Mouse (Mus musculus): ENCODE data around the gene Srp68. TPM values are rescaled to one million over a fixed set of nuclear protein-coding genes. Genes with fewer than 3 reads are reported as not detected.
A peak's percentile ranks its signal among the peaks of the same experiment; 100 is the strongest.

The Srp68 gene
- polyA plus RNA-seq, 1 experiment = 81.9 TPM

DNA sequence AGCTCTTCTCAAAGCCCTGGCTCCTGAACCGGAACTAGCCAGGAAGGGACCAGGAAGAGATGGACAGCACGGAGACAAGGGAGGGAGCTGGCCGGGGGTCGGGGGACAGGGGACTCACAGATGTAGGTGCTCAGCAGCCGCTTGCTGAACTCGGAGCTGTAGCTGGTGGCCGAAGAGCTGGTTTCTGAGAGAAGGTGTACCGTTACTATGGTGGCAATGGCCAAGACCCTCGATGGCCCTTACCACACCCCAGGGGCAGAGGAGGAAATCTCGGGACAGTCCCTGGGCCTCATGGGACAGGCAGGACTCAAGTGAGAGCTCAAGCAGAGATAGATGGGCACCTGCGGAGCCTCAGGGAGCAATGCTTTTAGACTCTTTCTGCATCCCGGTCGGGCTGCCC, 18.4 kb upstream of the Srp68 start:
- TF ChIP-seq MAX (IDR thresholded peaks at IDR 0.05) (no peak), FOSL1 (IDR thresholded peaks at IDR 0.05; ENCODE audit: insufficient read depth, low read length, poor library complexity, severe bottlenecking) (no peak), MYOG (IDR thresholded peaks at IDR 0.05; ENCODE audit: control insufficient read depth, extremely low read depth, insufficient read length) (no peak), MYOD1 (IDR thresholded peaks at IDR 0.05; ENCODE audit: control insufficient read depth, insufficient read length, low read depth) (no peak), USF1 (IDR thresholded peaks at IDR 0.05; ENCODE audit: low read depth) (no peak), CEBPB (IDR thresholded peaks at IDR 0.05; ENCODE audit: low read depth) (no peak), CTCF (IDR thresholded peaks at IDR 0.05; ENCODE audit: control insufficient read depth, insufficient read depth, insufficient read length) (no peak)
- Histone ChIP-seq H3K79me3 (ENCODE audit: low read depth) (no peaks in the 10 kb centered on the region), H3K36me3 (ENCODE audit: control insufficient read depth, insufficient read depth) (peaks cover 23% of the 10 kb centered on the region), H3K27me3 (ENCODE audit: control insufficient read depth, insufficient read depth, insufficient read length) (no peaks in the 10 kb centered on the region), H3K79me2 (ENCODE audit: control insufficient read depth, insufficient read depth) (no peaks in the 10 kb centered on the region), H3ac (ENCODE audit: control insufficient read depth, insufficient read length, low read depth) (no peak overlapping the region), H3K4me3 (ENCODE audit: insufficient read depth, poor library complexity, severe bottlenecking) (no peak overlapping the region)

DNA sequence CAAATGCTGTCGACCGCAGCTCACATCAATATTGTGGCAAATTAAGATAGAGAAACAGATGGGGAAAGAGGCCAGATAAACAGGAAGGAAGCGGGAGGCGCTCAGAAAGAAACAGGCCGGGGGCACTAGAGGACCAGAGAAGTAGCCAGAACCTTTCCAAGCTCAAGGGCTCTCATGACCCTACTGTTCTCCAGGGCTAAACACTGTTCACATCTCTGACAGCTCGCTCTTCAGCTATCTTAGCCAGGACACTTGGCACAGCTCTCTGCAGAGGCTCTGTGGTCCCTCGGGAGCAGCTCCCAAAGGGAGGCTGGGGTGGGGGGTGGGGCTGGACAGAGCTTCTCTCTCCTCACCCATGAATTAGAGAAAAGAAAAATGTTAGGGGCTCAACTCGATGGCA, 16.5 kb upstream of the Srp68 start:
- Histone ChIP-seq H3K79me2 (ENCODE audit: control insufficient read depth, insufficient read depth) (no peaks in the 10 kb centered on the region), H3ac (ENCODE audit: control insufficient read depth, insufficient read length, low read depth) (no peak overlapping the region), H3K4me3 (ENCODE audit: insufficient read depth, poor library complexity, severe bottlenecking) (no peak overlapping the region), H3K27me3 (ENCODE audit: control insufficient read depth, insufficient read depth, insufficient read length) (no peaks in the 10 kb centered on the region), H3K79me3 (ENCODE audit: low read depth) (no peaks in the 10 kb centered on the region), H3K36me3 (ENCODE audit: control insufficient read depth, insufficient read depth) (peaks cover 23% of the 10 kb centered on the region)
- TF ChIP-seq FOSL1 (IDR thresholded peaks at IDR 0.05; ENCODE audit: insufficient read depth, low read length, poor library complexity, severe bottlenecking) = no peak
- no peak for TF ChIP-seq MYOD1 (IDR thresholded peaks at IDR 0.05; ENCODE audit: control insufficient read depth, insufficient read length, low read depth)
- no peak for TF ChIP-seq MAX (IDR thresholded peaks at IDR 0.05)
- no peak for TF ChIP-seq CEBPB (IDR thresholded peaks at IDR 0.05; ENCODE audit: low read depth)
- no peak for TF ChIP-seq USF1 (IDR thresholded peaks at IDR 0.05; ENCODE audit: low read depth)
- TF ChIP-seq CTCF (IDR thresholded peaks at IDR 0.05; ENCODE audit: control insufficient read depth, insufficient read depth, insufficient read length) = no peak
- TF ChIP-seq MYOG (IDR thresholded peaks at IDR 0.05; ENCODE audit: control insufficient read depth, extremely low read depth, insufficient read length) = no peak

DNA sequence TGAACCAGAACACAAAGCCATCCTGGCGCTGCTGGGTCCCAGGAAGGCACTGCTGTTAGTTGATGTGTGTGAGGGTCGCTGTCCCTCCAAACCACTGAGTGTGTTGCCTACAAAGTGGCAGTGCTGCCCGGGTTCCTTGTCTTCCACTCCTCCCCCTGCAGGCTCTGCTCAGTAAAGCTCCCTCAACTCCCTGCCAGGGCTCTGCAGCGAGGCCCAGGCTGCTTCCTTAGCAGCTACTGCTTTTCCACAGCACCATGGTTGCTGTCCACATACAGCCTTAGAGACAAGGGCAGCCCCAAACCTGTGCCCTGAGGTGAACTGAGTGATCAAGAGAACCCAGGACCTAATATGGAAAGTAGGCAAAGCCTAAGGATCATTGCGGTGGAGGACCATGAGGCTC, 13.3 kb upstream of the Srp68 start:
- H3K4me3 ChIP-seq (ENCODE audit: insufficient read depth, poor library complexity, severe bottlenecking) = no peak overlapping the region
- H3K79me3 ChIP-seq (ENCODE audit: low read depth) = no peaks in the 10 kb centered on the region
- H3ac ChIP-seq (ENCODE audit: control insufficient read depth, insufficient read length, low read depth) = no peak overlapping the region
- H3K27me3 ChIP-seq (ENCODE audit: control insufficient read depth, insufficient read depth, insufficient read length) = peaks cover 9% of the 10 kb centered on the region
- H3K79me2 ChIP-seq (ENCODE audit: control insufficient read depth, insufficient read depth) = no peaks in the 10 kb centered on the region
- TF ChIP-seq MYOG (IDR thresholded peaks at IDR 0.05; ENCODE audit: control insufficient read depth, extremely low read depth, insufficient read length) = no peak
- TF ChIP-seq CEBPB (IDR thresholded peaks at IDR 0.05; ENCODE audit: low read depth) = no peak
- TF ChIP-seq USF1 (IDR thresholded peaks at IDR 0.05; ENCODE audit: low read depth) = no peak
- TF ChIP-seq FOSL1 (IDR thresholded peaks at IDR 0.05; ENCODE audit: insufficient read depth, low read length, poor library complexity, severe bottlenecking) = no peak
- TF ChIP-seq CTCF (IDR thresholded peaks at IDR 0.05; ENCODE audit: control insufficient read depth, insufficient read depth, insufficient read length) = no peak
- TF ChIP-seq MAX (IDR thresholded peaks at IDR 0.05) = no peak
- H3K36me3 ChIP-seq (ENCODE audit: control insufficient read depth, insufficient read depth) = peaks cover 23% of the 10 kb centered on the region

DNA sequence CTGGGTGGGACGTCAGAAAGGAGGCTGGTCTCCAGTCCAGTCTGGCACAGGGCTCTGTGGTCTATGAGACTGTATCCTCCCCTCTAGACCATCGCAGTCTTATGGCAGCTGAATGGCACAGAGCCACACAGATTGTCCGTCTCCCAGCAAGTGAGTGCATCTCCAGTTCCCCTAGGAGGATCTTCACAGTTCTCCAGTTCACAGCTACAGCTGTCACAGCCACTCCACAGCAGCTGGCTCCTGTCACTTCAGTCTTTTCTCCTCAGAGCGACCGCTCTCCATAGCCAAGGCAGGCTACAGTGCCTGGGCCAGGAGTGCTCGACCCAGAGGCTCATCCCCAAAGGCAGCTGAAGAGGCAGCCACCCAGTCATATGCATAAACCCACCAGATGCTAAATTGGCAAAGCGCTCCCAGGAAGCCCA, 11.8 kb upstream of the Srp68 start:
- Histone ChIP-seq H3K79me3 (ENCODE audit: low read depth) (no peaks in the 10 kb centered on the region), H3ac (ENCODE audit: control insufficient read depth, insufficient read length, low read depth) (no peak overlapping the region), H3K27me3 (ENCODE audit: control insufficient read depth, insufficient read depth, insufficient read length) (peaks cover 16% of the 10 kb centered on the region), H3K36me3 (ENCODE audit: control insufficient read depth, insufficient read depth) (peaks cover 22% of the 10 kb centered on the region), H3K79me2 (ENCODE audit: control insufficient read depth, insufficient read depth) (no peaks in the 10 kb centered on the region), H3K4me3 (ENCODE audit: insufficient read depth, poor library complexity, severe bottlenecking) (no peak overlapping the region)
- TF ChIP-seq CTCF (IDR thresholded peaks at IDR 0.05; ENCODE audit: control insufficient read depth, insufficient read depth, insufficient read length) (no peak), FOSL1 (IDR thresholded peaks at IDR 0.05; ENCODE audit: insufficient read depth, low read length, poor library complexity, severe bottlenecking) (no peak), MYOD1 (IDR thresholded peaks at IDR 0.05; ENCODE audit: control insufficient read depth, insufficient read length, low read depth) (peak; percentile 95)

DNA sequence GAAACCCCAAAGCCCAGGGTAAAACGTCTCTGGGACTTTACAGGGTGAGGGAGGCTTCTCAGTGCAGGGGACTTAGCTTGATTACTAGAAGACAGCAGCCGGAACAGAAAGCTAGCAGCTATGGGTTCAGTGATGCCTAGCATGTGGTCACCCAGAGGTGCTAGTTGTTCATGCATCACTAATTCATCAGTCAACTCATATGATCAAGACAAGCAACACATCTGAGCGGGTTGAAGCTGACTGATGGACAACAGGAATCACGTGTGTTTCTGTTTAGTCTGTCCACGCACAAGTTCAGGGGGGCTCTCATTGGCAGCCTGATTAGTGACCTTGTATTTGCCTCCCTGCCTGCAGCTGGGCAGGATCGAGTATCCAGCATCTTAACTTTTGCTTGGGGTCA, 10.0 kb upstream of the Srp68 start:
- no peak overlapping the region for H3K4me3 ChIP-seq (ENCODE audit: insufficient read depth, poor library complexity, severe bottlenecking)
- H3K79me3 ChIP-seq (ENCODE audit: low read depth) = no peaks in the 10 kb centered on the region
- peaks cover 9% of the 10 kb centered on the region for H3K36me3 ChIP-seq (ENCODE audit: control insufficient read depth, insufficient read depth)
- no peaks in the 10 kb centered on the region for H3K79me2 ChIP-seq (ENCODE audit: control insufficient read depth, insufficient read depth)
- no peak overlapping the region for H3ac ChIP-seq (ENCODE audit: control insufficient read depth, insufficient read length, low read depth)
- no peak for TF ChIP-seq USF1 (IDR thresholded peaks at IDR 0.05; ENCODE audit: low read depth)
- TF ChIP-seq MAX (IDR thresholded peaks at IDR 0.05) = no peak
- peaks cover 16% of the 10 kb centered on the region for H3K27me3 ChIP-seq (ENCODE audit: control insufficient read depth, insufficient read depth, insufficient read length)

DNA sequence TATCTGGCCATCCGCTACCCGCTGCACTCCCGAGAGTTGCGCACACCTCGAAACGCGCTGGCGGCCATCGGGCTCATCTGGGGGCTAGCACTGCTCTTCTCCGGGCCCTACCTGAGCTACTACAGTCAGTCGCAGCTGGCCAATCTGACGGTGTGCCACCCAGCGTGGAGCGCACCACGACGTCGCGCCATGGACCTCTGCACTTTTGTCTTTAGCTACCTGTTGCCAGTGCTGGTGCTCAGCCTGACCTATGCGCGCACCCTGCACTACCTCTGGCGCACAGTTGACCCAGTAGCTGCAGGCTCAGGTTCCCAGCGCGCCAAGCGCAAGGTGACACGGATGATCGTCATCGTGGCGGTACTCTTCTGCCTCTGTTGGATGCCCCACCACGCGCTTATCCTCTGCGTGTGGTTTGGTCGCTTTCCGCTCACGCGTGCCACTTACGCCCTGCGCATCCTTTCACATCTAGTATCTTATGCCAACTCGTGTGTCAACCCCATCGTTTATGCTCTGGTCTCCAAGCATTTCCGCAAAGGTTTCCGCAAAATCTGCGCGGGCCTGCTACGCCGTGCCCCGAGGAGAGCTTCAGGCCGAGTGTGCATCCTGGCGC, 9.0 kb upstream of the Srp68 start:
- peaks cover 16% of the 10 kb centered on the region for H3K27me3 ChIP-seq (ENCODE audit: control insufficient read depth, insufficient read depth, insufficient read length)
- H3K4me3 ChIP-seq (ENCODE audit: insufficient read depth, poor library complexity, severe bottlenecking) = no peak overlapping the region

More for the DNA sequence above, 9.0 kb upstream of the Srp68 start:
- Histone ChIP-seq H3K79me2 (ENCODE audit: control insufficient read depth, insufficient read depth) (no peaks in the 10 kb centered on the region), H3ac (ENCODE audit: control insufficient read depth, insufficient read length, low read depth) (no peak overlapping the region), H3K36me3 (ENCODE audit: control insufficient read depth, insufficient read depth) (peaks cover under 1% of the 10 kb centered on the region), H3K79me3 (ENCODE audit: low read depth) (no peaks in the 10 kb centered on the region)
- TF ChIP-seq MAX (IDR thresholded peaks at IDR 0.05) (no peak), FOSL1 (IDR thresholded peaks at IDR 0.05; ENCODE audit: insufficient read depth, low read length, poor library complexity, severe bottlenecking) (no peak), USF1 (IDR thresholded peaks at IDR 0.05; ENCODE audit: low read depth) (no peak), CTCF (IDR thresholded peaks at IDR 0.05; ENCODE audit: control insufficient read depth, insufficient read depth, insufficient read length) (no peak), MYOG (IDR thresholded peaks at IDR 0.05; ENCODE audit: control insufficient read depth, extremely low read depth, insufficient read length) (no peak), CEBPB (IDR thresholded peaks at IDR 0.05; ENCODE audit: low read depth) (no peak), MYOD1 (IDR thresholded peaks at IDR 0.05; ENCODE audit: control insufficient read depth, insufficient read length, low read depth) (no peak)

All from C2C12 (cell line).